Mouse (Mus musculus) heart, embryonic 14.5 days (tissue): ENCODE measurements around the gene Ascl1. TPM values are rescaled to one million over a fixed set of nuclear protein-coding genes. Genes with fewer than 3 reads are reported as not detected.
A peak's percentile ranks its signal among the peaks of the same experiment; 100 is the strongest.

Source experiments
- ATAC-seq: fragments of 200-750 bp; cut with Nextera tagmentation; 2 replicates; pipeline ENCODE4 v1.8.0; 2017; ENCODE audit warnings: low read depth, moderate TSS enrichment; ENCODE audit not compliant: insufficient number of reproducible peaks, insufficient read depth, low FRiP score
- H3K27ac ChIP-seq, 2 experiments: fragments of 200-500 bp in 1 of 2; fragments of 300-500 bp in 1 of 2; sonication (generic) in 1 of 2; replicated peaks in 1 of 2; 2 replicates each; pipeline ENCODE4 v1.5.1; 2012 to 2014; ENCODE audit warnings: low read depth in 2 of 2, low read length in 2 of 2, control low read depth in 1 of 2, mild to moderate bottlenecking in 1 of 2, mixed read lengths in 1 of 2; ENCODE audit not compliant: control insufficient read depth in 1 of 2, insufficient read depth in 1 of 2
- H3K27me3 ChIP-seq: fragments of 300-500 bp; sonication (generic); 2 replicates; pipeline ENCODE4 v1.6.1; 2014; ENCODE audit warnings: mild to moderate bottlenecking, low read length, control low read depth; ENCODE audit not compliant: control insufficient read depth, insufficient read depth
- H3K36me3 ChIP-seq: fragments of 300-500 bp; sonication (generic); 2 replicates; pipeline ENCODE4 v1.6.1; 2014; ENCODE audit warnings: mild to moderate bottlenecking, control low read depth, low read length, mixed read lengths; ENCODE audit not compliant: control insufficient read depth, insufficient read depth
- H3K4me1 ChIP-seq, 2 experiments: fragments of 200-500 bp in 1 of 2; fragments of 300-500 bp in 1 of 2; sonication (generic) in 1 of 2; 2 replicates each; pipeline ENCODE4 v1.6.1; 2012 to 2014; ENCODE audit warnings: low read length in 2 of 2, control low read depth in 1 of 2, mixed read lengths in 1 of 2; ENCODE audit not compliant: control insufficient read depth in 2 of 2, insufficient read depth in 2 of 2
- H3K4me2 ChIP-seq: fragments of 300-500 bp; sonication (generic); 2 replicates; pipeline ENCODE4 v1.6.1; 2014; ENCODE audit warnings: mild to moderate bottlenecking, low read length
- H3K4me3 ChIP-seq, 2 experiments: fragments of 200-500 bp in 1 of 2; fragments of 300-500 bp in 1 of 2; sonication (generic) in 1 of 2; 2 replicates each; pipeline ENCODE4 v1.5.1; 2012 to 2014; ENCODE audit warnings: low read length in 2 of 2, mild to moderate bottlenecking in 2 of 2, control low read depth in 1 of 2, low read depth in 1 of 2, moderate library complexity in 1 of 2; ENCODE audit not compliant: control insufficient read depth in 1 of 2, insufficient read depth in 1 of 2
- H3K9ac ChIP-seq: fragments of 300-500 bp; sonication (generic); 2 replicates; pipeline ENCODE4 v1.6.1; 2014; ENCODE audit warnings: mild to moderate bottlenecking, low read length
- H3K9me3 ChIP-seq: fragments of 300-500 bp; sonication (generic); 2 replicates; pipeline ENCODE4 v1.6.1; 2016; ENCODE audit warnings: low read length, control low read depth; ENCODE audit not compliant: control insufficient read depth
- WGBS: fragments of 180-500 bp; shearing (Covaris S2); extraction: QIAGEN DNeasy Blood & Tissue Kit; methylation state at CpG from one replicate; pipeline ENCODE4 v1.1.7; 2014; 5-methylcytosine and 5-hydroxymethylcytosine counted together
- polyA plus RNA-seq: library from polyadenylated mRNA; unstranded; fragments of >200 nt; fragmentation: Nextera tagmentation; extraction: Ambion mirVana; gene quantifications from 2 replicates; pipeline ENCODE4 v1.2.1, GENCODE M21; 2014

Ascl1 gene
- polyA plus RNA-seq: 0.08 and 0.36 TPM in 2 replicates

- Histone ChIP-seq H3K9ac (peak within 1 kb of the TSS; percentile 50), H3K36me3 (no peaks in the 10 kb centered on the region), H3K9me3 (no peaks in the 10 kb centered on the region; the same call in 1 of the 2 replicates), H3K4me1 (peaks cover 0 to 13% of the 10 kb centered on the region in 2 experiments; a peak in 2 of 4 replicates), H3K4me3 (peak within 1 kb of the TSS; percentile 59 to 61), H3K4me2 (peak within 1 kb of the TSS; percentile 99), H3K27ac (no peak within 1 kb of the TSS), H3K27me3 (peaks cover 92% of the 10 kb centered on the region)
- ATAC-seq: no peak
- 1% methylated on average over 32 of the region's 34 CpGs for WGBS
Measured at GRCm38 (mm10) chr10:87493576-87493975, at the start of gene Ascl1. Gene Ascl1 (minus strand): TSS chr10:87493660.

- no peak overlapping the region for H3K27ac ChIP-seq
- 84% methylated on average over 1 of the region's 1 CpGs for WGBS
- H3K27me3 ChIP-seq: no peaks in the 10 kb centered on the region
- no peak for ATAC-seq
- H3K4me3 ChIP-seq: no peak overlapping the region
- no peaks in the 10 kb centered on the region for H3K4me1 ChIP-seq
- H3K36me3 ChIP-seq: no peaks in the 10 kb centered on the region
- H3K9ac ChIP-seq: no peak overlapping the region
- no peaks in the 10 kb centered on the region for H3K9me3 ChIP-seq
- no peak overlapping the region for H3K4me2 ChIP-seq
Measured at GRCm38 (mm10) chr10:87534172-87534571, 40.7 kb upstream of the Ascl1 start.

- WGBS: 72% methylated on average over 5 of the region's 5 CpGs
Measured at GRCm38 (mm10) chr10:87521646-87522045, 28.2 kb upstream of the Ascl1 start, which contains the start of gene Pah. Gene Pah (plus strand): TSS chr10:87521795.

GRCm38 (mm10) chr10:87520401-87521116 lies 27.1 kb upstream of the Ascl1 start:
- Histone ChIP-seq H3K9me3 (no peaks in the 10 kb centered on the region), H3K4me2 (no peak overlapping the region), H3K27ac (no peak overlapping the region), H3K27me3 (peaks cover 7% of the 10 kb centered on the region; the same call in 1 of the 2 replicates), H3K9ac (no peak overlapping the region), H3K4me3 (no peak overlapping the region), H3K36me3 (no peaks in the 10 kb centered on the region), H3K4me1 (no peaks in the 10 kb centered on the region)
- ATAC-seq: no peak
- 64% methylated on average over 4 of the region's 4 CpGs for WGBS

More at GRCm38 (mm10) chr10:87521646-87522045, 28.2 kb upstream of the Ascl1 start, which contains the start of gene Pah:
- Histone ChIP-seq H3K9ac (no peak within 1 kb of the TSS), H3K4me3 (no peak within 1 kb of the TSS), H3K27ac (no peak within 1 kb of the TSS), H3K36me3 (no peaks in the 10 kb centered on the region), H3K9me3 (no peaks in the 10 kb centered on the region), H3K4me1 (no peaks in the 10 kb centered on the region), H3K4me2 (no peak within 1 kb of the TSS), H3K27me3 (peaks cover 7% of the 10 kb centered on the region; the same call in 1 of the 2 replicates)
- ATAC-seq: no peak

GRCm38 (mm10) chr10:87518585-87518984 lies 25.1 kb upstream of the Ascl1 start:
- WGBS: 63% methylated on average over 2 of the region's 2 CpGs
- no peak overlapping the region for H3K4me3 ChIP-seq
- no peak overlapping the region for H3K27ac ChIP-seq
- no peak for ATAC-seq
- H3K9ac ChIP-seq: no peak overlapping the region
- no peak overlapping the region for H3K4me2 ChIP-seq
- H3K27me3 ChIP-seq: peaks cover 7% of the 10 kb centered on the region; the same call in 1 of the 2 replicates
- H3K36me3 ChIP-seq: no peaks in the 10 kb centered on the region
- H3K9me3 ChIP-seq: no peaks in the 10 kb centered on the region
- H3K4me1 ChIP-seq: no peaks in the 10 kb centered on the region

GRCm38 (mm10) chr10:87513052-87513451 lies 19.6 kb upstream of the Ascl1 start:
- Histone ChIP-seq H3K4me3 (no peak overlapping the region), H3K27ac (no peak overlapping the region), H3K9me3 (no peaks in the 10 kb centered on the region), H3K4me1 (no peaks in the 10 kb centered on the region), H3K36me3 (no peaks in the 10 kb centered on the region), H3K27me3 (no peaks in the 10 kb centered on the region; the same call in 1 of the 2 replicates), H3K9ac (no peak overlapping the region), H3K4me2 (no peak overlapping the region)
- ATAC-seq: no peak

- Histone ChIP-seq H3K27ac (no peak overlapping the region), H3K4me1 (no peaks in the 10 kb centered on the region), H3K9me3 (no peaks in the 10 kb centered on the region), H3K27me3 (peaks cover 10% of the 10 kb centered on the region), H3K4me2 (no peak overlapping the region), H3K36me3 (no peaks in the 10 kb centered on the region), H3K4me3 (no peak overlapping the region), H3K9ac (no peak overlapping the region)
- WGBS: 78% methylated on average over 4 of the region's 4 CpGs
- ATAC-seq: no peak
Measured at GRCm38 (mm10) chr10:87508581-87508980, 15.1 kb upstream of the Ascl1 start.
